In the genomic region with DNA sequence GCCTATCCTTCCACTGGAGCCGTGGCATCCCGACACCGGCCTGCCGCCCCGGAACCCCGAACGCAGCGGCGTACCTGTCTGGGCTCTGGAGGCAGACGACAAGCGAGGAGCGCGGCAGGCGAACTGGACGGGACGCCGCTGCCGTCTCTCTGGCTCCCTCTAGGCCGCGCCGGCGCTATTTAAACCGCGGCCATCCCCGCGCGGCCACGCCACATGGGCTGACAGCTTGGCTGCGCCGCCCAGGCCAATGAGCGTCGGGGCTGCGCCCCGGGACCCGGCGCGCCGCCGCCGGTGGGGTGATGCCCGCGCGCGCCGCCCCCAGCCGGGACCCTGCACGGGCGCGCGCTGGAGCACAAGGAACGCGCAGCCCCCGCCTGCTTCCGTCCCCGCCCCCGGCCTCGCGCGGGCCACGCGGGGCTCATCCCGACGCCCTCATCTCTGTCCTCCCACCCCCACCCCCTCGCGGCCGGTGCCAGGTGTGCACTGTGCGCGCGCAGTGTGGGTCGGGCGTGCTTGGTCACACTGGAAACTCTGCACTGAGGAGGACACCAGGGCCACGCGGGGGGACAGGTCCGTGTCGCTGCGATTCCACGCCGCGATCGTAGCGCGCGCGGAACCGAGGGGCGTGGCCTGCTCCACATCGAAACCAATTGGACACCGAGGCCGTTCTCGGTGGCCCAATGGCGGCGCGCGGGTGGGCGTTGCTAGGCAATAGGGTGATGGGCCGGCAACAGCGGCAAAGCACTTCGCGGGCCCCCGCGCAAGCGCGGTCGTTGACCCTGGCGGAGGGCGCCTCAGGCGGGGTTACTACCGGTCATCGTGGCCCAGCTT, we compare ENCODE assay signal across 8 mouse cellular contexts. TPM values are rescaled to one million over a fixed set of nuclear protein-coding genes. Genes with fewer than 3 reads are reported as not detected.
DNase-seq lines count a peak whose midpoint lies in the region; ATAC-seq and TF ChIP-seq lines count a peak whose summit lies in the region.

A gene (minus strand): TSS at position 592 of the 831 bp plus-strand sequence.

- peak within 1 kb of the TSS; percentile 96 for H3K4me3 ChIP-seq in C2C12 (ENCODE audit: insufficient read depth, poor library complexity, severe bottlenecking)
- H3K4me3 ChIP-seq in erythroblast, embryonic 14.5 days (replicated peaks): peak within 1 kb of the TSS; percentile 82
- peak within 1 kb of the TSS; percentile 72 for H3K4me3 ChIP-seq in heart, embryonic 12.5 days
- H3K4me3 ChIP-seq in kidney, postnatal 0 days (replicated peaks; ENCODE audit: low read depth, low read length): peak within 1 kb of the TSS; percentile 66
- H3K4me3 ChIP-seq in liver, embryonic 11.5 days (ENCODE audit: low read depth, low read length): peak within 1 kb of the TSS; percentile 81
- H3K4me3 ChIP-seq in stomach, embryonic 14.5 days (ENCODE audit: low read depth, low read length): peak within 1 kb of the TSS; percentile 94

- peaks cover 43% of the 10 kb centered on the region for H3K79me3 ChIP-seq in C2C12 (ENCODE audit: low read depth)

- TF ChIP-seq CTCF in C2C12 (IDR thresholded peaks at IDR 0.05; ENCODE audit: control insufficient read depth, insufficient read depth, insufficient read length): peak; percentile 91
- peak; percentile 50 for TF ChIP-seq CTCF in brain, embryonic 14.5 days (IDR thresholded peaks at IDR 0.05; ENCODE audit: borderline replicate concordance, extremely low read depth, insufficient read depth, insufficient read length)
- peak; percentile 55 for TF ChIP-seq CTCF in kidney, postnatal 0 days (IDR thresholded peaks at IDR 0.05; ENCODE audit: low read depth)

- H3K27ac ChIP-seq in heart, embryonic 12.5 days (ENCODE audit: poor library complexity, severe bottlenecking): peak within 1 kb of the TSS; percentile 96
- peak within 1 kb of the TSS; percentile 94 for H3K27ac ChIP-seq in kidney, postnatal 0 days
- peak within 1 kb of the TSS; percentile 81 for H3K27ac ChIP-seq in liver, embryonic 11.5 days (ENCODE audit: low read depth, low read length)
- H3K27ac ChIP-seq in stomach, embryonic 14.5 days (ENCODE audit: low read length): peak within 1 kb of the TSS; percentile 98

- no peaks in the 10 kb centered on the region for H3K9me3 ChIP-seq in erythroblast, embryonic 14.5 days (ENCODE audit: control insufficient read depth, low read length)
- no peaks in the 10 kb centered on the region for H3K9me3 ChIP-seq in heart, embryonic 12.5 days (replicated peaks)
- H3K9me3 ChIP-seq in kidney, postnatal 0 days (replicated peaks; ENCODE audit: low read length): no peaks in the 10 kb centered on the region
- H3K9me3 ChIP-seq in liver, embryonic 11.5 days (ENCODE audit: control insufficient read depth, low read length): no peaks in the 10 kb centered on the region
- H3K9me3 ChIP-seq in stomach, embryonic 14.5 days (ENCODE audit: control insufficient read depth, low read depth, low read length): no peaks in the 10 kb centered on the region

- peak; percentile 99 for DNase-seq in brain, embryonic 14.5 days (ENCODE audit: low read depth)
- DNase-seq in kidney, postnatal 0 days (ENCODE audit: low spot score): peak; percentile 98
- peak; percentile 96 for DNase-seq in liver, embryonic 11.5 days (ENCODE audit: low spot score)
- peak; percentile 96 for DNase-seq in naive thymus-derived CD4-positive, alpha-beta T cell, adult 2 months (ENCODE audit: low read depth)

- H3K9ac ChIP-seq in heart, embryonic 12.5 days: peak within 1 kb of the TSS; percentile 92
- peak within 1 kb of the TSS; percentile 87 for H3K9ac ChIP-seq in kidney, postnatal 0 days (ENCODE audit: low read depth, low read length)
- H3K9ac ChIP-seq in liver, embryonic 11.5 days (ENCODE audit: low read depth, low read length): peak within 1 kb of the TSS; percentile 89
- peak within 1 kb of the TSS; percentile 92 for H3K9ac ChIP-seq in stomach, embryonic 14.5 days (replicated peaks; ENCODE audit: low read depth, low read length)

- WGBS in heart, embryonic 12.5 days: 1% methylated on average over 105 of the region's 109 CpGs
- under 1% methylated on average over 78 of the region's 109 CpGs for WGBS in kidney, postnatal 0 days
- under 1% methylated on average over 88 of the region's 109 CpGs for WGBS in liver, embryonic 11.5 days
- under 1% methylated on average over 105 of the region's 109 CpGs for WGBS in stomach, embryonic 14.5 days

- peaks cover 47% of the 10 kb centered on the region for H3K79me2 ChIP-seq in C2C12 (ENCODE audit: control insufficient read depth, insufficient read depth)

- peak within 1 kb of the TSS; percentile 90 for H3ac ChIP-seq in C2C12 (ENCODE audit: control insufficient read depth, insufficient read length, low read depth)

- H3K27me3 ChIP-seq in C2C12 (ENCODE audit: control insufficient read depth, insufficient read depth, insufficient read length): no peaks in the 10 kb centered on the region
- H3K27me3 ChIP-seq in erythroblast, embryonic 14.5 days (ENCODE audit: control insufficient read depth): no peaks in the 10 kb centered on the region
- H3K27me3 ChIP-seq in heart, embryonic 12.5 days (replicated peaks): no peaks in the 10 kb centered on the region
- H3K27me3 ChIP-seq in kidney, postnatal 0 days (ENCODE audit: insufficient read depth, low read length): no peaks in the 10 kb centered on the region
- no peaks in the 10 kb centered on the region for H3K27me3 ChIP-seq in liver, embryonic 11.5 days (replicated peaks; ENCODE audit: control insufficient read depth, insufficient read depth, low read length)
- H3K27me3 ChIP-seq in stomach, embryonic 14.5 days (ENCODE audit: control insufficient read depth, insufficient read depth, low read length): no peaks in the 10 kb centered on the region

- peaks cover 38% of the 10 kb centered on the region for H3K36me3 ChIP-seq in C2C12 (ENCODE audit: control insufficient read depth, insufficient read depth)
- peaks cover 36% of the 10 kb centered on the region for H3K36me3 ChIP-seq in erythroblast, embryonic 14.5 days (ENCODE audit: control insufficient read depth)
- H3K36me3 ChIP-seq in heart, embryonic 12.5 days: peaks cover 32% of the 10 kb centered on the region
- peaks cover 14% of the 10 kb centered on the region for H3K36me3 ChIP-seq in kidney, postnatal 0 days (ENCODE audit: insufficient read depth, low read length)
- peaks cover 31% of the 10 kb centered on the region for H3K36me3 ChIP-seq in liver, embryonic 11.5 days (ENCODE audit: control insufficient read depth, insufficient read depth, low read length)
- peaks cover 35% of the 10 kb centered on the region for H3K36me3 ChIP-seq in stomach, embryonic 14.5 days (ENCODE audit: control insufficient read depth, insufficient read depth, low read length)

- ATAC-seq in heart, embryonic 12.5 days (ENCODE audit: insufficient number of reproducible peaks, low FRiP score): peak; percentile 91
- peak; percentile 89 for ATAC-seq in kidney, postnatal 0 days (replicated peaks; ENCODE audit: low FRiP score, low read depth)
- peak; percentile 86 for ATAC-seq in liver, embryonic 11.5 days (replicated peaks; ENCODE audit: low FRiP score)
- ATAC-seq in stomach, embryonic 14.5 days (ENCODE audit: insufficient number of reproducible peaks, insufficient read depth, low FRiP score, low read depth): peak; percentile 89

- peak within 1 kb of the TSS; percentile 85 for H3K4me2 ChIP-seq in heart, embryonic 12.5 days
- H3K4me2 ChIP-seq in kidney, postnatal 0 days (ENCODE audit: low read length): peak within 1 kb of the TSS; percentile 92
- peak within 1 kb of the TSS; percentile 89 for H3K4me2 ChIP-seq in liver, embryonic 11.5 days
- peak within 1 kb of the TSS; percentile 97 for H3K4me2 ChIP-seq in stomach, embryonic 14.5 days (replicated peaks; ENCODE audit: low read depth, low read length)

- H3K4me1 ChIP-seq in erythroblast, embryonic 14.5 days (ENCODE audit: control insufficient read depth): peaks cover 53% of the 10 kb centered on the region
- peaks cover 47% of the 10 kb centered on the region for H3K4me1 ChIP-seq in heart, embryonic 12.5 days (replicated peaks)
- H3K4me1 ChIP-seq in kidney, postnatal 0 days (replicated peaks; ENCODE audit: insufficient read depth, low read length): peaks cover 21% of the 10 kb centered on the region
- peaks cover 33% of the 10 kb centered on the region for H3K4me1 ChIP-seq in liver, embryonic 11.5 days (replicated peaks; ENCODE audit: control insufficient read depth, insufficient read depth, low read length)
- peaks cover 29% of the 10 kb centered on the region for H3K4me1 ChIP-seq in stomach, embryonic 14.5 days (ENCODE audit: control insufficient read depth, insufficient read depth, low read length)

- peak; percentile 99 for TF ChIP-seq POLR2A in brain, embryonic 14.5 days (IDR thresholded peaks at IDR 0.05; ENCODE audit: borderline replicate concordance, extremely low read depth, insufficient read depth, insufficient read length, poor library complexity, severe bottlenecking)

TF ChIP-seq in C2C12, 6 proteins besides CTCF, POLR2A, EP300 and RAD21:
- TF ChIP-seq CEBPB (IDR thresholded peaks at IDR 0.05; ENCODE audit: low read depth): no peak
- no peak for TF ChIP-seq FOSL1 (IDR thresholded peaks at IDR 0.05; ENCODE audit: insufficient read depth, low read length, poor library complexity, severe bottlenecking)
- TF ChIP-seq MYOD1 (IDR thresholded peaks at IDR 0.05; ENCODE audit: control insufficient read depth, insufficient read length, low read depth): no peak
- no peak for TF ChIP-seq USF1 (IDR thresholded peaks at IDR 0.05; ENCODE audit: low read depth)
- TF ChIP-seq MYOG (IDR thresholded peaks at IDR 0.05; ENCODE audit: control insufficient read depth, extremely low read depth, insufficient read length): no peak
- TF ChIP-seq MAX (IDR thresholded peaks at IDR 0.05): no peak

RNA-seq across cellular contexts. Expression of the gene that starts here (rescaled TPM):
- 199 TPM for polyA plus RNA-seq in C2C12 (2012; fragmentation: generic; extraction: Trizol)
- 298 and 471 TPM in 2 replicates for polyA plus RNA-seq in brain, embryonic 14.5 days (2012; rRNA removed)
- polyA plus RNA-seq in erythroblast, embryonic 14.5 days (2012): 4.6 and 5.0 TPM in 2 replicates
- polyA plus RNA-seq in heart, embryonic 12.5 days (2016; fragmentation: Nextera tagmentation; extraction: Ambion mirVana): 45.1 and 47.5 TPM in 2 replicates
- 19.8 and 19.9 TPM in 2 replicates for polyA plus RNA-seq in kidney, postnatal 0 days (2015; fragmentation: Nextera tagmentation; extraction: Ambion mirVana)
- 71.3 and 80.0 TPM in 2 replicates for polyA plus RNA-seq in liver, embryonic 11.5 days (2014; fragmentation: Nextera tagmentation; extraction: Ambion mirVana)
- 69.0 and 70.9 TPM in 2 replicates for polyA plus RNA-seq in stomach, embryonic 14.5 days (2014; fragmentation: Nextera tagmentation; extraction: Ambion mirVana)

Comparison
In these comparisons a context has a peak if more than half of its experiments do, and no peak if none do; other contexts are left out.
1. Peak in every context shown above with its lines: DNase-seq, ATAC-seq, H3K4me3 ChIP-seq and H3K27ac ChIP-seq.